Mouse (Mus musculus): ENCODE results near the gene Arpc3. TPM values are rescaled to one million over a fixed set of nuclear protein-coding genes. Genes with fewer than 3 reads are reported as not detected.
"Not testable (repeated sequence)": the region's sequence is repeated elsewhere in the genome, so short reads cannot be mapped to it uniquely, and the experiment has no call there.

The Arpc3 gene
- polyA plus RNA-seq, 1 experiment from 2014 or later: 111 TPM

DNA sequence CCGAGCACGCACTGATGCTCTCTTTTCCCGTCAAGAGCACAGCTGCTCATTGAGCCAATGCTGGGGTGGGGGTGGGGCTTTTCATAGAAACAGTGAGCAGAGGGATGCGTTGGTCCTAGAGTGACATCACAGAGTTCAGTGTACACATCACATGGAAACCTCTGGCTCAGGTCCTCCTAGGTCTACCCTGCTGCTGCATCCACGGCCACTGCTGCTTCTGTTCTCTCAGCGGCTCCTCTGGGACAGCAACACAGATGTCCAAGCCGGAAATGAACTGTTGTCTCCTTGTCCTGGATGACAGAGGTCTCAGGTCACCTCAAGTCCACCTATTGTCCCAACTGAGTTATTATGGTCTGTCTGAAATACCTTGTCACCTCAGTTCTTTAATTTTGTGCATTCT is 58.3 kb downstream of the Arpc3 start:
- WGBS: 40% methylated on average over 7 of the region's 7 CpGs
- Histone ChIP-seq H3K4me2 (no peak overlapping the region), H3K27me3 (no peaks in the 10 kb centered on the region), H3K27ac (no peak overlapping the region), H3K36me3 (replicated peaks) (peaks cover 59% of the 10 kb centered on the region), H3K9ac (no peak overlapping the region), H3K4me3 (replicated peaks) (no peak overlapping the region), H3K9me3 (no peaks in the 10 kb centered on the region), H3K4me1 (no peaks in the 10 kb centered on the region)
- no peak for ATAC-seq (ENCODE audit: low FRiP score)

DNA sequence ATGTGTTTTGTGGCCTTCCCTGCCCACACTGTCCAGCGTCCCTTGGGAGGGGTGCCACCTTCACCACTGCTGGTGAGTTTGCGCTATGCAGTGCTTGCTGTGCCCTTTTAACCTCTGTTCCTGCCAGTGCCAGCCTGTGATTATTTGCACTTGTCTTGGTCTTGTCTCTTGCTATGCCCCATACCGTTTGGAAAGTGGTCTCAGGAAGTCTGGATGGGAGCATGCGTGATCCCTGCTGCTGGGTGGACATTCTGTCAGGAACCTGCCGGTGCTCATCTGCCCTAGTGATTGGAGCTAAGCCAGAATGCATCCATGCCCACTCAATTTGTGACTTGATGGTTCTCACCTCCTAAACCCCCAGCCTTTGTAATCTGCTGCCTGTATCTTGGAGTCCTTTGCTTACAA is 59.2 kb downstream of the Arpc3 start:
- Histone ChIP-seq H3K27me3 (no peaks in the 10 kb centered on the region), H3K9ac (no peak overlapping the region), H3K4me2 (no peak overlapping the region), H3K4me1 (no peaks in the 10 kb centered on the region), H3K27ac (no peak overlapping the region), H3K4me3 (replicated peaks) (no peak overlapping the region), H3K36me3 (replicated peaks) (peaks cover 59% of the 10 kb centered on the region), H3K9me3 (no peaks in the 10 kb centered on the region)
- ATAC-seq (ENCODE audit: low FRiP score): no peak
- WGBS: 75% methylated on average over 5 of the region's 5 CpGs

DNA sequence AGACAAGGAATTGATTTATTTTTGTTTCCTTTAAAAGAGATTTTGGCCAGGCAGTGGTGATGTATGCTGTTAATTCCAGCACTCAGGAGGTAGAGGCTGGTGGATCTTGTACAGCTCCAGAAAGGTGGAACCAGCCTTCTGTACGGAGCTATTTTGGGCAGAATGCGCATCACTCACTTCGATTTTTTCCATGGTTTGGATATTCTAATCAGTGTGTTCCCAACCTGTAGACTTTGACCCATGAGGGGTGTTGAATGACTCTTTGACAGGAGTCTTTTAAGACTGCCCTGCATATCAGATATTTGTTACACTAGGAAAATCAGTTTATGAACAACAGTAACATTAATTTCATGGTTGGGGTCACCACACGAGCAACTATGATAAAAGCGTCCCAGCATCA is 59.6 kb downstream of the Arpc3 start:
- 96% methylated on average over 5 of the region's 5 CpGs for WGBS
- H3K27ac ChIP-seq: no peak overlapping the region
- no peaks in the 10 kb centered on the region for H3K4me1 ChIP-seq
- H3K9me3 ChIP-seq: no peaks in the 10 kb centered on the region
- no peak overlapping the region for H3K4me2 ChIP-seq
- no peak overlapping the region for H3K4me3 ChIP-seq (replicated peaks)
- ATAC-seq (ENCODE audit: low FRiP score): no peak
- H3K36me3 ChIP-seq (replicated peaks): peaks cover 59% of the 10 kb centered on the region
- no peak overlapping the region for H3K9ac ChIP-seq
- H3K27me3 ChIP-seq: no peaks in the 10 kb centered on the region

DNA sequence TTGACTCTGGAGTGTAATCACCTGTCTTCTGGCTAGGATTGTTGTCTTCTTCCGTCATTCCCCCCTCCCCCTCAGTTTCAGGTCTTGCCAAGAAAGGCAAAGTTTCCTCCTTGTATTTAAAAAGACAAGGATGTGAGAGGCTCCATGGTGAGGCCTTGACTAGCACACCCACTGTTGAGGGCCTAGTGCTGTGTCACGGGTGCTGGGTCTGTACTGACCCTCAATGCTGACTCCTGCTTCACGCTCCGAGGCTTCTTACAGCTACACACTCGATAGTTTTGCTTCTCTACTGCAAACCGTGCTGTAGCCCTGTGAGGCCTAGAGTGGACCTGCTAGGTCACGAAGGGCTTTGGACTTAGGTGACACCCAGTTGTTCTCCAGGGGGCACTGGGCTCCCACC is 60.5 kb downstream of the Arpc3 start:
- H3K9me3 ChIP-seq: no peaks in the 10 kb centered on the region
- H3K4me2 ChIP-seq: no peak overlapping the region
- peaks cover 59% of the 10 kb centered on the region for H3K36me3 ChIP-seq (replicated peaks)
- H3K4me3 ChIP-seq (replicated peaks): no peak overlapping the region
- H3K4me1 ChIP-seq: no peaks in the 10 kb centered on the region
- 87% methylated on average over 7 of the region's 7 CpGs for WGBS
- no peak overlapping the region for H3K27ac ChIP-seq
- H3K9ac ChIP-seq: no peak overlapping the region
- H3K27me3 ChIP-seq: no peaks in the 10 kb centered on the region
- no peak for ATAC-seq (ENCODE audit: low FRiP score)

DNA sequence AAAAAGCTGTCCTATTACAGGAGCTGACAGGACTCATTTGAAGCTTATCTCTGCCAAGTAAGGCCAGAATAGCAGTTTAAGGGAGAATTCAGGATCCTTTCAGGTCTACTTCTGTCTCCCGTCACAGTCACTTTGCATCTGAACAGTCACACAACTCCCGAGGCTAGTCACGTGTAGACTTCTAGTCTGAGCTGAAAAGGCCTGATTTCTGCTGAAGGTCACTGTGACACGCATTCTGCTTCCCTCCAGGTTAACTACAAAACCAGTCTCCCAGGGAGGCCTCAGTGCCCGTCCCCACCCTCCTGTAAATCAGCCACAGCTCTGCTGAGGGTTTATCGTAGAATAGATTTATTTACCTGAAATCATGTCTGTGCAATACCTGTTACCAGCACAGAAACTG is 61.5 kb downstream of the Arpc3 start:
- no peak for ATAC-seq (ENCODE audit: low FRiP score)
- H3K4me2 ChIP-seq: no peak overlapping the region

DNA sequence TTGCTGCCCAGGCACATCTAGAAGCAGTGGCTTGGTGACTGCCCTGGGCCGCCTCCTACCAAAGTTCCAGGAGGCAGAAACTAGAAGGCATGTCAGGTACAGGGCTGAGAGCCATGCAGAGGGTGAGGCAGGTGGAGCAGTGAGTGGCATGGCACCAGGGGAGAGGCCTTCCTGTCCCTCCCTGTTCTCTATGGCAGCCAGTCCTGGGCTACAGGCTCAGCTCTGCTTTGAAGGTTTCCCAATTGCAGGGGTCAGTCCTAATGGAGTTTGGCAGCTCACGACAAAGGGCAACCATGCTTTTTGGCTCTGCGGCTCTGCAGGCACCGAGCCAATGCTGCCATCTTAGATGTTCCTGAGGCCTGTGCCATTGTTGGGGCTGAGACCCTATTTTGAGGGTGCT is 62.8 kb downstream of the Arpc3 start:
- H3K4me1 ChIP-seq: no peaks in the 10 kb centered on the region
- no peaks in the 10 kb centered on the region for H3K27me3 ChIP-seq
- H3K4me2 ChIP-seq: no peak overlapping the region
- H3K9me3 ChIP-seq: no peaks in the 10 kb centered on the region
- 88% methylated on average over 4 of the region's 4 CpGs for WGBS
- H3K4me3 ChIP-seq (replicated peaks): no peak overlapping the region
- H3K27ac ChIP-seq: no peak overlapping the region
- ATAC-seq (ENCODE audit: low FRiP score): no peak
- H3K9ac ChIP-seq: no peak overlapping the region
- H3K36me3 ChIP-seq (replicated peaks): peaks cover 79% of the 10 kb centered on the region

More for the DNA sequence above, 61.5 kb downstream of the Arpc3 start:
- Histone ChIP-seq H3K9ac (no peak overlapping the region), H3K36me3 (replicated peaks) (peaks cover 67% of the 10 kb centered on the region), H3K9me3 (no peaks in the 10 kb centered on the region), H3K4me1 (no peaks in the 10 kb centered on the region), H3K27ac (no peak overlapping the region), H3K4me3 (replicated peaks) (no peak overlapping the region), H3K27me3 (no peaks in the 10 kb centered on the region)
- WGBS: 78% methylated on average over 6 of the region's 6 CpGs

DNA sequence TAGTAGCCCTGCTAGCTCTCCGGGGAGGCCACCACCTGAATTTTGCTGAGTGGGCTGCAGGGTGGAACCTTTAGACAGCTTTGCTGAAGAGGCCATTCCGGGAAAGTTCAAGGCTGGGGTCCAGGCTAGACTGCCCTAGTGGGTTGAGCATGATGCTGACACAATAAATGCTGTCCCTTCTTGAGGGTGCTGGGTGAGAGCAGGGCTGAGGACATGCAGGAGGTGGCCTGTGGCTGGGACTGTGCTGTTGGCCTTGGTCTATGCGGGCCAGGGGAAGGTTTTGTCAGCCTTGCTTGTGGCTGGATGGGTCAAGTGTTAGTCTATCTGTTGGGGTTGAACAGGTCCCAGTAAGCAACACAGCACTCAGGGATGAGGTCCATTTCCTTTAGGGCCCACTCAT is 63.2 kb downstream of the Arpc3 start:
- H3K27ac ChIP-seq: no peak overlapping the region
- no peaks in the 10 kb centered on the region for H3K4me1 ChIP-seq
- 92% methylated on average over 3 of the region's 3 CpGs for WGBS
- no peak overlapping the region for H3K9ac ChIP-seq
- H3K27me3 ChIP-seq: no peaks in the 10 kb centered on the region
- H3K9me3 ChIP-seq: no peaks in the 10 kb centered on the region
- H3K4me3 ChIP-seq (replicated peaks): no peak overlapping the region
- H3K4me2 ChIP-seq: no peak overlapping the region
- H3K36me3 ChIP-seq (replicated peaks): peaks cover 84% of the 10 kb centered on the region
- no peak for ATAC-seq (ENCODE audit: low FRiP score)

DNA sequence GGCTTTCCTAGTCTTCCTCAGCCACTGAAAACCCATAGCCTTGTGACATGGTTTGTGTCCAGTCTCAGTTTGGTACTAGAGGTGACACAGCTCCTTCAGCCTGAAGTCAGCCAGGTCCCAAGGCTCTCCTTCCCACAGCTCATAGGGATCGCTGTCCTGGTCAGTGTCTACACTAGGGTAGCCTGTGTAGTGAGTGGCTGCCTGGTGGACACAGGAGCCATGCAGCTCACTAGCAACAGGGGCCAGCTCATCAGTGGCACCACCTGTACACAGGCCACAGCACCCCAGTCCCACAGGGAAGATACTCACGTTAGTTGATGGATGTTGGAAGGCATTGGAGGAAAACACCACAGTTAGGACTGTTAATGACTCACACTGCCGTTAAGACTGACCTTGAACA is 63.9 kb downstream of the Arpc3 start:
- Histone ChIP-seq H3K27me3 (no peaks in the 10 kb centered on the region), H3K9ac (no peak overlapping the region), H3K27ac (no peak overlapping the region), H3K4me2 (no peak overlapping the region), H3K36me3 (replicated peaks) (peaks cover 91% of the 10 kb centered on the region), H3K4me1 (no peaks in the 10 kb centered on the region), H3K4me3 (replicated peaks) (no peak overlapping the region), H3K9me3 (no peaks in the 10 kb centered on the region)
- ATAC-seq (ENCODE audit: low FRiP score): no peak
- 98% methylated on average over 3 of the region's 3 CpGs for WGBS

DNA sequence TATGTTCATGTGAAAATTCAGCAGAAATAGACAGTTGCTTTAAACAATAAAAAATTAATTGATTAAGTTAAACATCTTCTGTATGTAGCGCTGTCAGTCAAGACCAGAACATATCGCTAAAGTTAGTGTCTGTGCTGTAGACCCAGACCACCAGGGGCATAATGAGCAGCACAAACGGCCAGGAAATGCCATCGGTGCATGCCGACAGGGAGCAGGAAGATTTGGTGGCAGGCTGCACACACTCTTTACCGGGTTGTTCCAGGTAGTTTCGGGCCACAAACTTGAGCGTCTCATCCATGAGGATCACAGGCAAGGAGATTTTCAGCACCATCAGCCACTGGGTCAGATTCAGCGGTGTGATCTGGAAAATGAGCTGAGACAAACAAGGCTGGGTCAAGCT is 65.4 kb downstream of the Arpc3 start:
- WGBS: 84% methylated on average over 9 of the region's 9 CpGs

DNA sequence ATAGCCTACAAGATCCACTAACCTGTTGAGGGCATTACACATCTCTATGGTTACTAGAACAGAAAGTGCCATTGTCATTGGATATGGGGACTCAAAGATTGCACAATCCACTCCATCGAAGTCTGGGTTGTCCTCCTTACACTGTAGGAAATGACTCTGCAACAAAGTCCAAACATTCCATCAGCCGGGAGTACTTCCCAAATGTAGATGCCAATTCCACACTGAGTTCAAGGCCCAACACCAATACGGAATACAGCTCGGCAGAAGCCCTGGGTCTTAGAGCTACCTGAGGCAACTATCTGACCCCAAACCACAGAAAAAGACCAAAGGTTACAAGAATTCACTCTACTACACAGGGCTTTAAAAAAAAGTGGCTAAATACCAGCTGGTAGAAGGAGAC is 66.4 kb downstream of the Arpc3 start:
- WGBS: 94% methylated on average over 4 of the region's 4 CpGs
- no peak for ATAC-seq (ENCODE audit: low FRiP score)

More for the DNA sequence above, 65.4 kb downstream of the Arpc3 start:
- not testable (repeated sequence) for H3K9me3 ChIP-seq; H3K4me2 ChIP-seq; H3K27me3 ChIP-seq; H3K9ac ChIP-seq; H3K4me3 ChIP-seq (replicated peaks); ATAC-seq (ENCODE audit: low FRiP score); H3K27ac ChIP-seq; H3K4me1 ChIP-seq
- H3K36me3 ChIP-seq (replicated peaks): peaks cover 100% of the 10 kb centered on the region

DNA sequence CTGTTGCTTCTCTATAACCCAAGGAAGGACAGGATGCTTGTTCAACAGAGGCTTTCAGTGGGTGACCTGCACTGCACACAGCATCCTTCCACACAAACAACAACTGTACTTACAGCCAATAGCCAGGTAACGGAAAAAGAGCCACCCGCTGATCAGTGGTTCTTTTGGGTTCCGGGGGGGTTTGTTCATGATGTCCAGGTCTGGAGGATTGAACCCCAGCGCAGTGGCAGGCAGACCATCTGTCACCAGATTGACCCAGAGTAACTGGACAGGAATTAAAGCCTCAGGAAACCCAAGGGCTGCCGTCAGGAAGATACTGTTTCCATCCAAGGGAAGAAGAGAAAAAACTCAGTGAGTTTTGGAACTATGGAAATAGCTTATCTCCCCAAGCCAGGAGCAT is 67.7 kb downstream of the Arpc3 start:
- H3K4me3 ChIP-seq (replicated peaks): no peak overlapping the region
- WGBS: 95% methylated on average over 5 of the region's 5 CpGs
- peaks cover 100% of the 10 kb centered on the region for H3K36me3 ChIP-seq (replicated peaks)
- no peaks in the 10 kb centered on the region for H3K9me3 ChIP-seq
- no peak for ATAC-seq (ENCODE audit: low FRiP score)
- no peak overlapping the region for H3K27ac ChIP-seq
- H3K27me3 ChIP-seq: no peaks in the 10 kb centered on the region
- H3K4me2 ChIP-seq: no peak overlapping the region
- no peak overlapping the region for H3K9ac ChIP-seq
- H3K4me1 ChIP-seq: no peaks in the 10 kb centered on the region

More for the DNA sequence above, 66.4 kb downstream of the Arpc3 start:
- H3K27me3 ChIP-seq: no peaks in the 10 kb centered on the region
- peaks cover 100% of the 10 kb centered on the region for H3K36me3 ChIP-seq (replicated peaks)
- no peak overlapping the region for H3K9ac ChIP-seq
- no peaks in the 10 kb centered on the region for H3K9me3 ChIP-seq
- no peaks in the 10 kb centered on the region for H3K4me1 ChIP-seq
- no peak overlapping the region for H3K4me3 ChIP-seq (replicated peaks)
- no peak overlapping the region for H3K4me2 ChIP-seq
- H3K27ac ChIP-seq: no peak overlapping the region

DNA sequence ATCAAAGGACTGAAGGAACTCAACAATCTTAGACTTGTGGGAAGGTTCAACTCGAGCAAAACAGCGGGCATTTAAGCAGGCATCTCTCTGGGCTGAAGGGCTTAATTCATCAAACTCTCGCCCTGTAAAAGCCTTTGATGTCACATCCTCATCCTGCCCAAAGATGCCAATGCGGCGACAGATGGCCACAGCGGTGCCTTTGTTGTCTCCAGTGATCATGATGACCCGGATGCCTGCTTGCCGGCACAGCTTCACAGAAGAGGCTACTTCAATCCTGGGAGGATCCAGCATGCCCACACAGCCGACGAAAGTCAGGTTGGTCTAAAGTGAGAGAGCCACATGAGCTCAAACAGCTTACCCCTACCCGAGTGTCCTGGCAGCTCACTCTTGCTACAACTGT is 69.0 kb downstream of the Arpc3 start:
- H3K4me3 ChIP-seq (replicated peaks): no peak overlapping the region
- H3K27me3 ChIP-seq: no peaks in the 10 kb centered on the region
- ATAC-seq (ENCODE audit: low FRiP score): no peak
- H3K27ac ChIP-seq: no peak overlapping the region
- 88% methylated on average over 11 of the region's 11 CpGs for WGBS
- no peaks in the 10 kb centered on the region for H3K4me1 ChIP-seq
- no peak overlapping the region for H3K9ac ChIP-seq
- no peaks in the 10 kb centered on the region for H3K9me3 ChIP-seq
- no peak overlapping the region for H3K4me2 ChIP-seq
- peaks cover 98% of the 10 kb centered on the region for H3K36me3 ChIP-seq (replicated peaks)

DNA sequence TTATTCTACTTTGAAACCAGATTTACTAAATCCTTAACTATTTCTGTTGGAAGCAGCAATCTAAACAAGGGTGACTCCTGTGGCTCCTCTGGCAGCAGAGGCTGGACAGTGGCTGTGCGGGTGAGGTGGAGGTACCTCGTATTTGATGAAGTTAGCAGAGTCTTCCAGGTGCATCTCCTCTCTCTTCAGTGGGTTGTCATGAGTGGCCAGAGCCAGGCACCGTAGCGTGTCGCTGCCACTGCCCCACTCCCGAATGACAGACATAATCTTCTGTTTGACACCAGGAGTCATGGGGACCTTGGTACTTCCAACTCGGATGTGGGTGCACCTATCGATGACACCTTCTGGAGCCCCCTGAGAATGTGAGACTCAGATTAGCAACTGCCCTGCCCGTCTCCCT is 69.8 kb downstream of the Arpc3 start:
- H3K9me3 ChIP-seq: no peaks in the 10 kb centered on the region
- no peak overlapping the region for H3K9ac ChIP-seq
- no peak overlapping the region for H3K4me3 ChIP-seq (replicated peaks)
- H3K4me1 ChIP-seq: no peaks in the 10 kb centered on the region
- no peaks in the 10 kb centered on the region for H3K27me3 ChIP-seq
- no peak overlapping the region for H3K4me2 ChIP-seq
- ATAC-seq (ENCODE audit: low FRiP score): no peak
- peaks cover 98% of the 10 kb centered on the region for H3K36me3 ChIP-seq (replicated peaks)
- no peak overlapping the region for H3K27ac ChIP-seq
- WGBS: 92% methylated on average over 9 of the region's 9 CpGs

Data from forebrain, embryonic 12.5 days (tissue).